Mouse (Mus musculus) subcutaneous adipose tissue, adult 2 months (tissue): ENCODE measurements around the gene Vma21. TPM values are rescaled to one million over a fixed set of nuclear protein-coding genes. Genes with fewer than 3 reads are reported as not detected.

Experiments
- polyA plus RNA-seq: library from polyadenylated mRNA; depleted of rRNA; stranded (reverse); fragments of >200 nt; gene quantifications from 2 replicates; pipeline ENCODE4 v1.2.3, GENCODE M21; 2012; ENCODE audit warnings: low replicate concordance; rRNA removed

The Vma21 gene
- 4.0 and 5.7 TPM in 2 replicates for polyA plus RNA-seq

GRCm38 (mm10) chrX:71815631-71816345, at the start of gene Vma21:
TSS of gene Vma21 (plus strand) at chrX:71815924.

Other genes starting within 250 kb of the Vma21 start
- 0.04 TPM in 1 of 2 replicates, not detected in the other for gene Gpr50, start 152.3 kb upstream of the Vma21 start, polyA plus RNA-seq
- 0.17 and 0.50 TPM in 2 replicates for gene Gm1141, start 105.1 kb downstream of the Vma21 start, polyA plus RNA-seq
- 9.0 and 17.8 TPM in 2 replicates for gene Prrg3, start 146.7 kb downstream of the Vma21 start, polyA plus RNA-seq
- not detected in 2 replicates for gene Fate1, start 157.1 kb downstream of the Vma21 start, polyA plus RNA-seq
- gene Cnga2, start 175.9 kb downstream of the Vma21 start, polyA plus RNA-seq: 0.04 and 0.06 TPM in 2 replicates